Mouse (Mus musculus): ENCODE results near the gene Cdkn2a.

Gene Cdkn2a

GRCm38 (mm10) chr4:89276669-89277219, 17.7 kb downstream of the Cdkn2a start:
- no peak for DNase-seq

- DNase-seq = no peak
Observed at GRCm38 (mm10) chr4:89275811-89276584, 18.5 kb downstream of the Cdkn2a start.

- DNase-seq = no peak
Observed at GRCm38 (mm10) chr4:89274829-89275548, 19.5 kb downstream of the Cdkn2a start.

- DNase-seq = no peak
Observed at GRCm38 (mm10) chr4:89274006-89274405, 20.4 kb downstream of the Cdkn2a start.

- no peak for DNase-seq
Observed at GRCm38 (mm10) chr4:89273585-89273984, 20.9 kb downstream of the Cdkn2a start.

- DNase-seq = no peak
Observed at GRCm38 (mm10) chr4:89272961-89273540, 21.4 kb downstream of the Cdkn2a start.

GRCm38 (mm10) chr4:89272101-89272718, 22.2 kb downstream of the Cdkn2a start:
- no peak for DNase-seq

GRCm38 (mm10) chr4:89257768-89258167, 36.7 kb downstream of the Cdkn2a start:
- DNase-seq = no peak

- DNase-seq = no peak
Observed at GRCm38 (mm10) chr4:89234446-89234845, 60.0 kb downstream of the Cdkn2a start.
